Mouse (Mus musculus) common myeloid progenitor, adult 5-6 weeks (primary cell): ENCODE results near the gene Pik3c2g. TPM values are rescaled to one million over a fixed set of nuclear protein-coding genes. Genes with fewer than 3 reads are reported as not detected.

ENCODE experiments used
- ATAC-seq: replicated peaks from 2 replicates; pipeline ENCODE4 v1.8.0; 2016; ENCODE audit warnings: low read depth, mild to moderate bottlenecking, moderate TSS enrichment, inconsistent platforms; ENCODE audit not compliant: poor library complexity, severe bottlenecking
- total RNA-seq: library from RNA; stranded (forward); fragments of 200-1000, 187-1606 nt; gene quantifications from 2 replicates; pipeline ENCODE4 v1.2.3, GENCODE M21; 2017

The Pik3c2g gene
- total RNA-seq, 1 experiment from 2014 or later: not detected

DNA sequence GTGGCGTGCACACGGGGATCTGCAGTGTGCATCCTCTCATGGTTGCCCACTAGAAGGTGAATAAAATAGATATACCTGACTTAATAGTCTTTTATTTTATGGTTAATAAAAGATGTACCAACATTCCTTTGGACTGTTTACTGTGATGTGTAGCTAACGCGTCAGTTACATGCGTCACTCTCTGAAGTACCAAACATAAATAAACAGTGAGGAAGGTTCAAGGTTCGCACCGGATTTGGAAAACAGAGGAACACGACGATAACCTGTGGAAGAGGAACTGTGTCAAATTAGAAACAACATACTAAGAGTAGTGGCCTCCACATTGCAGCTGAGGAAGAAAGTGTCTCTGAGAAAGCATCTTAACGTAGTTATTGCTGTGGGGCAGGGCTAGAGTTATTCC lies 402.6 kb downstream of the Pik3c2g start:
- ATAC-seq: no peak

DNA sequence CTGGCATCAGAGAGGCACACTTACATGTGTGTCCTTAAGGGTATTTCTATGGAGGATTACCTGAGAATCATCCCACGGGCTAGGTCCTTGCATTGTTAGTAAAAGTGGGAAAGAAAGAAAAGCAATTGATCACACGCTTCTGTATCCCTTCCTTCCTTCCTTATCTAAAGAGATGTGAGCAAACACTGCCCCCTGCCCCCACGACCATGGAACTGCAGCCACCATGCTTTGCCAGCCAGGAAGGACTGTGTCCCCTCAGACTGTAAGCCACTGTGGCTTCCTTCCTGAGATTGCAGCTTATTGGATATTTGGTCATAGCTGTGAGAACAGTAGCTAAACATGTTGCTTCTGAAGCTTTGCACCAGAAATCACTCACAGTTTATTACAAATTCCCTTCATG lies 418.2 kb downstream of the Pik3c2g start:
- ATAC-seq: no peak

Other genes with a start within 250 kb of the Pik3c2g start
- gene Rergl, start 85.2 kb upstream of the Pik3c2g start, total RNA-seq: not detected in 2 replicates